In genomic region chr16:36621108-36621507, GRCm38 (mm10) we compare ENCODE assay signal across 24 mouse cellular contexts. TPM values are rescaled to one million over a fixed set of nuclear protein-coding genes. Genes with fewer than 3 reads are reported as not detected.
DNase-seq lines count a peak whose midpoint lies in the region; ATAC-seq and TF ChIP-seq lines count a peak whose summit lies in the region.
"Had no signal": no experiment of that assay in that cellular context is flagged by ENCODE, and none has a peak within 500 bp of the region (broad histone marks: within the 10 kb centered on the region; RNA-seq: fewer than 3 reads in every experiment).

No protein-coding gene starts in this region.

- no peak overlapping the region for H3K27ac ChIP-seq in forebrain, postnatal 0 days (ENCODE audit: low read depth, low read length)
- H3K27ac ChIP-seq in forebrain, embryonic 15.5 days (replicated peaks): no peak overlapping the region
- H3K27ac ChIP-seq in heart, embryonic 10.5 days: no peak overlapping the region
- no peak overlapping the region for H3K27ac ChIP-seq in limb, embryonic 10.5 days
- H3K27ac ChIP-seq: embryonic facial prominence, embryonic 12.5 days; embryonic facial prominence, embryonic 15.5 days; hindbrain, embryonic 12.5 days; hindbrain, embryonic 15.5 days had no signal

- no peaks in the 10 kb centered on the region for H3K4me1 ChIP-seq in forebrain, postnatal 0 days (ENCODE audit: insufficient read depth)
- H3K4me1 ChIP-seq in forebrain, embryonic 15.5 days: no peaks in the 10 kb centered on the region
- no peaks in the 10 kb centered on the region for H3K4me1 ChIP-seq in heart, embryonic 10.5 days
- no peaks in the 10 kb centered on the region for H3K4me1 ChIP-seq in limb, embryonic 10.5 days
- H3K4me1 ChIP-seq: embryonic facial prominence, embryonic 12.5 days; embryonic facial prominence, embryonic 15.5 days; hindbrain, embryonic 12.5 days; hindbrain, embryonic 15.5 days had no signal

- H3K9me3 ChIP-seq in forebrain, postnatal 0 days (ENCODE audit: low read length): no peaks in the 10 kb centered on the region
- H3K9me3 ChIP-seq in forebrain, embryonic 15.5 days: no peaks in the 10 kb centered on the region
- H3K9me3 ChIP-seq in heart, embryonic 10.5 days: no peaks in the 10 kb centered on the region
- H3K9me3 ChIP-seq in limb, embryonic 10.5 days (replicated peaks): no peaks in the 10 kb centered on the region
- H3K9me3 ChIP-seq: embryonic facial prominence, embryonic 12.5 days; embryonic facial prominence, embryonic 15.5 days; hindbrain, embryonic 12.5 days; hindbrain, embryonic 15.5 days had no signal

- no peak for TF ChIP-seq CTCF in forebrain, postnatal 0 days (IDR thresholded peaks at IDR 0.05; ENCODE audit: low read depth)

- no peaks in the 10 kb centered on the region for H3K36me3 ChIP-seq in forebrain, postnatal 0 days (ENCODE audit: insufficient read depth)
- H3K36me3 ChIP-seq in forebrain, embryonic 15.5 days: no peaks in the 10 kb centered on the region
- no peaks in the 10 kb centered on the region for H3K36me3 ChIP-seq in heart, embryonic 10.5 days
- no peaks in the 10 kb centered on the region for H3K36me3 ChIP-seq in limb, embryonic 10.5 days
- H3K36me3 ChIP-seq: embryonic facial prominence, embryonic 12.5 days; embryonic facial prominence, embryonic 15.5 days; hindbrain, embryonic 12.5 days; hindbrain, embryonic 15.5 days had no signal

- no peak overlapping the region for H3K4me2 ChIP-seq in forebrain, postnatal 0 days (ENCODE audit: low read depth)
- H3K4me2 ChIP-seq in forebrain, embryonic 15.5 days (replicated peaks): no peak overlapping the region
- H3K4me2 ChIP-seq: embryonic facial prominence, embryonic 12.5 days; embryonic facial prominence, embryonic 15.5 days; heart, embryonic 11.5 days; hindbrain, embryonic 12.5 days; hindbrain, embryonic 15.5 days had no signal

- peak; percentile 17 for DNase-seq in forebrain, postnatal 0 days
- peak; percentile 9 for DNase-seq in heart, embryonic 10.5 days (ENCODE audit: low spot score)
- DNase-seq in heart, adult 18-20 months: no peak
- no peak for DNase-seq in layer of hippocampus, adult 11-12 months (ENCODE audit: low spot score)
- no peak for DNase-seq in limb, embryonic 10.5 days (ENCODE audit: low spot score)
- DNase-seq: adrenal gland, adult 8-10 months; adrenal gland, postnatal 25 days; cerebellum, adult 18-20 months; cerebellum, adult 9-10 months; cerebellum, postnatal 14 days; gastrocnemius, postnatal 25 days had no signal

- H3K27me3 ChIP-seq in forebrain, postnatal 0 days (ENCODE audit: insufficient read depth, low read length): no peaks in the 10 kb centered on the region
- no peaks in the 10 kb centered on the region for H3K27me3 ChIP-seq in forebrain, embryonic 15.5 days
- H3K27me3 ChIP-seq in heart, embryonic 10.5 days (ENCODE audit: insufficient read depth, poor library complexity, severe bottlenecking): no peaks in the 10 kb centered on the region
- H3K27me3 ChIP-seq in limb, embryonic 10.5 days (ENCODE audit: low read depth, poor library complexity, severe bottlenecking): no peaks in the 10 kb centered on the region
- H3K27me3 ChIP-seq: embryonic facial prominence, embryonic 12.5 days; embryonic facial prominence, embryonic 15.5 days; hindbrain, embryonic 12.5 days; hindbrain, embryonic 15.5 days had no signal

- H3K4me3 ChIP-seq in forebrain, postnatal 0 days (ENCODE audit: low read depth, low read length): no peak overlapping the region
- H3K4me3 ChIP-seq in forebrain, embryonic 15.5 days: no peak overlapping the region
- no peak overlapping the region for H3K4me3 ChIP-seq in heart, embryonic 10.5 days
- H3K4me3 ChIP-seq in limb, embryonic 10.5 days: no peak overlapping the region
- H3K4me3 ChIP-seq: embryonic facial prominence, embryonic 12.5 days; embryonic facial prominence, embryonic 15.5 days; hindbrain, embryonic 12.5 days; hindbrain, embryonic 15.5 days had no signal

- 69% methylated on average over 3 of the region's 3 CpGs for WGBS in forebrain, postnatal 0 days
- WGBS in forebrain, embryonic 15.5 days: 77% methylated on average over 3 of the region's 3 CpGs
- WGBS in heart, embryonic 10.5 days: 77% methylated on average over 3 of the region's 3 CpGs
- 83% methylated on average over 3 of the region's 3 CpGs for WGBS in limb, embryonic 10.5 days

- no peak overlapping the region for H3K9ac ChIP-seq in forebrain, postnatal 0 days
- H3K9ac ChIP-seq in forebrain, embryonic 15.5 days (replicated peaks): no peak overlapping the region
- H3K9ac ChIP-seq: embryonic facial prominence, embryonic 12.5 days; embryonic facial prominence, embryonic 15.5 days; hindbrain, embryonic 12.5 days; hindbrain, embryonic 15.5 days had no signal

- ATAC-seq in forebrain, postnatal 0 days: 0 out of 2 replicates have a peak, but pooled peaks have one; percentile 10
- ATAC-seq in forebrain, embryonic 15.5 days (replicated peaks): no peak
- peak; percentile 34; the same call in 1 of the 2 replicates for ATAC-seq in megakaryocyte progenitor cell, adult 5-6 weeks (replicated peaks; ENCODE audit: poor library complexity)
- ATAC-seq: activated CD4-positive, CD25-positive, alpha-beta regulatory T cell, adult 4 months; forebrain, embryonic 14.5 days had no signal

RNA-seq across cellular contexts. Expression of gene Cd86, which starts 44.8 kb away (rescaled TPM):
- 1.6 and 1.7 TPM in 2 replicates for total RNA-seq in forebrain, postnatal 0 days (2014; rRNA removed)
- polyA plus RNA-seq in forebrain, postnatal 0 days (2015; fragmentation: Nextera tagmentation; extraction: Ambion mirVana): 2.0 and 2.1 TPM in 2 replicates
- 1.1 and 1.6 TPM in 2 replicates for polyA plus RNA-seq in forebrain, embryonic 15.5 days (2015; fragmentation: Nextera tagmentation; extraction: Ambion mirVana)
- 0.30 TPM in 2 replicates for polyA plus RNA-seq in heart, embryonic 10.5 days (2016; fragmentation: Nextera tagmentation; extraction: Ambion mirVana)
- 1 to 10 TPM in 1 of 2 experiments, under 1 TPM in 1; 0.87 to 1.8 TPM for total RNA-seq in heart, adult 18-20 months (2021)
- 2.6 and 3.2 TPM in 2 replicates for total RNA-seq in megakaryocyte progenitor cell, adult 5-6 weeks (2015)
- total RNA-seq in megakaryocyte progenitor cell, adult 5-6 weeks (2017): 0.91 and 1.5 TPM in 2 replicates
- 0.30 and 0.55 TPM in 2 replicates for polyA plus RNA-seq in limb, embryonic 10.5 days (2016; fragmentation: Nextera tagmentation; extraction: Ambion mirVana)

RNA-seq across cellular contexts. Expression of gene Casr, which starts 59.2 kb away (rescaled TPM):
- 0.46 and 1.6 TPM in 2 replicates for total RNA-seq in forebrain, postnatal 0 days (2014; rRNA removed)
- polyA plus RNA-seq in forebrain, postnatal 0 days (2015; fragmentation: Nextera tagmentation; extraction: Ambion mirVana): 0.14 and 0.62 TPM in 2 replicates
- polyA plus RNA-seq in forebrain, embryonic 15.5 days (2015; fragmentation: Nextera tagmentation; extraction: Ambion mirVana): 0.04 and 0.08 TPM in 2 replicates
- 0.28 and 0.38 TPM in 2 replicates for polyA plus RNA-seq in heart, embryonic 10.5 days (2016; fragmentation: Nextera tagmentation; extraction: Ambion mirVana)
- not detected for total RNA-seq in heart, adult 18-20 months (2021)
- total RNA-seq in megakaryocyte progenitor cell, adult 5-6 weeks (2015): not detected in 2 replicates
- not detected in 2 replicates for total RNA-seq in megakaryocyte progenitor cell, adult 5-6 weeks (2017)
- 0.13 and 0.14 TPM in 2 replicates for polyA plus RNA-seq in limb, embryonic 10.5 days (2016; fragmentation: Nextera tagmentation; extraction: Ambion mirVana)
- total RNA-seq: adrenal gland, adult 8-10 months; adrenal gland, postnatal 25 days; heart, postnatal 25 days; hematopoietic stem cell, adult 5-6 weeks had no signal
- polyA plus RNA-seq: activated CD4-positive, CD25-positive, alpha-beta regulatory T cell, adult 4 months; forebrain, embryonic 14.5 days; heart, embryonic 14.5 days; heart, postnatal 0 days had no signal

Comparison
In these comparisons a context has a peak if more than half of its experiments do, and no peak if none do; other contexts are left out.
1. DNase-seq: peak in forebrain, postnatal 0 days (single experiment) and heart, embryonic 10.5 days (single experiment); none in heart, adult 18-20 months (0 of 2), layer of hippocampus, adult 11-12 months (single experiment) and limb, embryonic 10.5 days (single experiment).